Mouse (Mus musculus) forebrain, embryonic 12.5 days (tissue): ENCODE data around the gene Hist2h2aa1. TPM values are rescaled to one million over a fixed set of nuclear protein-coding genes. Genes with fewer than 3 reads are reported as not detected.
"Not testable (repeated sequence)": the region's sequence is repeated elsewhere in the genome, so short reads cannot be mapped to it uniquely, and the experiment has no call there.

Source experiments
- ATAC-seq: fragments of 200-750 bp; cut with Nextera tagmentation; 2 replicates; pipeline ENCODE4 v1.8.0; 2017; ENCODE audit warnings: moderate TSS enrichment; ENCODE audit not compliant: low FRiP score
- H3K27ac ChIP-seq: fragments of 300-500 bp; sonication (generic); 2 replicates; pipeline ENCODE4 v1.5.1; 2016; ENCODE audit warnings: mild to moderate bottlenecking
- H3K27me3 ChIP-seq: fragments of 300-500 bp; sonication (generic); 2 replicates; pipeline ENCODE4 v1.6.1; 2016; ENCODE audit warnings: mild to moderate bottlenecking
- H3K36me3 ChIP-seq: fragments of 300-500 bp; sonication (generic); replicated peaks from 2 replicates; pipeline ENCODE4 v1.6.1; 2016; ENCODE audit warnings: mild to moderate bottlenecking
- H3K4me1 ChIP-seq: fragments of 300-500 bp; sonication (generic); 2 replicates; pipeline ENCODE4 v1.6.1; 2016
- H3K4me2 ChIP-seq: fragments of 300-500 bp; sonication (generic); 2 replicates; pipeline ENCODE4 v1.6.1; 2016; ENCODE audit warnings: mild to moderate bottlenecking, moderate library complexity
- H3K4me3 ChIP-seq: fragments of 300-500 bp; sonication (generic); replicated peaks from 2 replicates; pipeline ENCODE4 v1.5.1; 2016; ENCODE audit warnings: mild to moderate bottlenecking
- H3K9ac ChIP-seq: fragments of 300-500 bp; sonication (generic); 2 replicates; pipeline ENCODE4 v1.6.1; 2016; ENCODE audit warnings: mild to moderate bottlenecking
- H3K9me3 ChIP-seq: fragments of 300-500 bp; sonication (generic); 2 replicates; pipeline ENCODE4 v1.6.1; 2016
- WGBS: fragments of 180-500 bp; shearing (Covaris S2); methylation state at CpG from one replicate; pipeline ENCODE4 v1.1.7; 2016; 5-methylcytosine and 5-hydroxymethylcytosine counted together
- microRNA-seq: library from miRNA; unstranded; fragments of <30 nt; microRNA quantifications from one replicate; pipeline ENCODE4, GENCODE M21; 2017
- polyA plus RNA-seq: library from polyadenylated mRNA; unstranded; fragments of >200 nt; fragmentation: Nextera tagmentation; extraction: Ambion mirVana; gene quantifications from 2 replicates; pipeline ENCODE4 v1.2.1, GENCODE M21; 2016

The Hist2h2aa1 gene
- polyA plus RNA-seq, 1 experiment from 2014 or later: 21.0 TPM

DNA sequence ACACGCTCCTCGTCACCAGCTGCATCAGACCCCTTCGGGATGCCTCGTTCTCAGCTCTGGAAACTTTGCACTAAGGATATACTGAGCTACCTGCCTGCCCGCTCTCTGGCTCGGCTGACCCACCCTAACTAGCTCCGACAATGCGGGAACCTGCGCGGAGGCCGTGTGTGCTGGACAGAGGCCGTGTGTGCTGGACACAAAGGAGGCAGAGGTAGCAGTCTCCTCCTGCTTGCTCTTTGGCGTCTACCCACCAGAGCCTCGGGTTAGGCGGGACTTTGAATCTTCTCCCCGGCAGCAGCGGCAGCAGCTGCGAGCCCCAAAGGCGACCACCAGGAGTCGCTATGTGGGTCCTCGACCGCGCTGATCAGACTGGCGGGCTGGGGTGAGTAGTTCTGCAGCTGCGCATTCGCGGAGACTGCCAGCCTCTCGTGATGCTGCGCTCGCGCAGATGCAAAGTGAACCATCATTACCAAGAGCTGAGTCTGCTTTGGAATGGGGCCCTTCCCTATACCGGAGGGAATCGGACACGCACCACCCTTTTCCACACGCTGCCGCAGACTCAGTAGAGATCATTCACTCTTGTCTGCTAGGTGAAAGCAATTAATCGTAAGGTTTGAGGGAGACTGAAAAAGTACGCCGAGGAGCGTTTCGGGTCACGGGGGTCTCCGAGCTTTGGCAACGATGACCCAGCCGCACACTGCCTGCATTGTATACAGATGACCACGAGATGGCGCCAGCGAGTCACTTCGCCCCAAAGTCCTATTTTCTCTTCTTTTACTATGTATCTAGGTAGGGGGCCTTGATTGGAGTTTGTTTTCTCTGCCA, 32.7 kb downstream of the Hist2h2aa1 start:
- H3K36me3 ChIP-seq: no peaks in the 10 kb centered on the region
- H3K9ac ChIP-seq: peak overlapping the region; percentile 66
- WGBS: under 1% methylated on average over 49 of the region's 49 CpGs
- peak overlapping the region; percentile 62 for H3K4me2 ChIP-seq
- peak overlapping the region; percentile 47 for H3K4me3 ChIP-seq
- H3K27me3 ChIP-seq: peaks cover 21% of the 10 kb centered on the region; the same call in 1 of the 2 replicates
- no peaks in the 10 kb centered on the region for H3K9me3 ChIP-seq
- ATAC-seq: peak; percentile 97
- peak overlapping the region; percentile 93 for H3K27ac ChIP-seq
- peaks cover 10% of the 10 kb centered on the region for H3K4me1 ChIP-seq

DNA sequence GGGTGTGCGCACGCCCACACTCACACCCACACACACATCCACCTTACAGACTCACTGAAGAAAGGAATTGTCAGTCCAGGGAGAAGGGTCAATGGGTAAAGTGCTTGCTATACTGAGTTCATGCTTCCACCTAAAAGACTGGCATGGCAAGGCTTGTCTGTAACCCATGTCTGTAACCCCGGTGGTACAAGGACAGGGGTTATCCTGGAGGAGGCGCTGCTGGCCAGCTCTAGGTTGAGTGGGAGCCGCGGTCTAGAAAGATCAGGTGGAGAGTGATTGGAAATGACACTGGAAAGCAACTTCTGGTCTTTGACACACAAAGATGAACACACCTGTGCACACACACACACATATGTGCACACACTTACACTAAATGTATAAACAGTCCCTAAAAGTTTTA, 35.4 kb downstream of the Hist2h2aa1 start:
- H3K4me1 ChIP-seq: peaks cover 15% of the 10 kb centered on the region
- H3K4me2 ChIP-seq: no peak overlapping the region
- no peak overlapping the region for H3K27ac ChIP-seq
- no peak for ATAC-seq
- no peak overlapping the region for H3K4me3 ChIP-seq
- WGBS: 51% methylated on average over 6 of the region's 6 CpGs
- H3K9ac ChIP-seq: no peak overlapping the region
- no peaks in the 10 kb centered on the region for H3K9me3 ChIP-seq
- peaks cover 39% of the 10 kb centered on the region for H3K27me3 ChIP-seq
- H3K36me3 ChIP-seq: no peaks in the 10 kb centered on the region

DNA sequence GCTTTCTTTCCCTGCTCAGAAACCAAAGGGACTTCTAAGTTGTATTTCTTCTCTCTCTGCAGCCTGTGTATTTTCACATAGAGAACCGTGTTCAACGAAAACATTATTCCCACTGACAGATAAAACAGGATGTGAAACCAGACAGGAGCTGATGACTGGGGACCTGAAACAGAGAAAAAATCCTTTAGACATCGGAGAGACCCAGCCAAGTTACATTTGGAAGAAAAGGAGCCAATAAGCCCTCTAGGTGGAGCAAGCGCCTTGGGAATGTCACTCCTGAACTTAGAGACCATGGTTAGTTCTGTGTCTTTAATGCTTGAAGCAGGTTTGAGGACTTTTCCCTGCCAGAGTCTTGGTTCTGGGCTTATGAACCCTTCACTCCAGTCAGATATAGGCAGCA, 39.2 kb downstream of the Hist2h2aa1 start:
- H3K27ac ChIP-seq: no peak overlapping the region
- no peak overlapping the region for H3K9ac ChIP-seq
- peaks cover 4% of the 10 kb centered on the region; the same call in 1 of the 2 replicates for H3K4me1 ChIP-seq
- no peak overlapping the region for H3K4me2 ChIP-seq
- no peak for ATAC-seq
- H3K27me3 ChIP-seq: peaks cover 41% of the 10 kb centered on the region
- WGBS: 37% methylated on average over 4 of the region's 4 CpGs
- no peak overlapping the region for H3K4me3 ChIP-seq
- no peaks in the 10 kb centered on the region for H3K36me3 ChIP-seq
- no peaks in the 10 kb centered on the region for H3K9me3 ChIP-seq

DNA sequence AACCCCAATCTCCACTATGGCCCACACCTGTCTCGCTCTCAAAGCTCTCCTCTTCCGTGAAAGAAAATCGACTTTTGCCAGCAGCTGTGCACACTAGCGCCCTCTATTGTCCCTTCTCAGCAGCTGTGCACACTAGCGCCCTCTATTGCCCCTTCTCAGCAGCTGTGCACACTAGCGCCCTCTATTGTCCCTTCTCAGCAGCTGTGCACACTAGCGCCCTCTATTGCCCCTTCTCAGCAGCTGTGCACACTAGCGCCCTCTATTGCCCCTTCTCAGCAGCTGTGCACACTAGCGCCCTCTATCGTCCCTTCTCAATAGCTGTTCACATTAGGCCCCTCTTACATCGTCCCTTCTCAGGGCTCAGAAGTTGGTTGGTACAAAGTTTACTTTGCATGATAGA, 42.0 kb downstream of the Hist2h2aa1 start:
- not testable (repeated sequence) for H3K9me3 ChIP-seq, H3K4me3 ChIP-seq, H3K36me3 ChIP-seq, H3K27ac ChIP-seq, ATAC-seq, H3K4me1 ChIP-seq, H3K9ac ChIP-seq, H3K4me2 ChIP-seq
- peaks cover 26% of the 10 kb centered on the region for H3K27me3 ChIP-seq
- WGBS: 89% methylated on average over 11 of the region's 11 CpGs

DNA sequence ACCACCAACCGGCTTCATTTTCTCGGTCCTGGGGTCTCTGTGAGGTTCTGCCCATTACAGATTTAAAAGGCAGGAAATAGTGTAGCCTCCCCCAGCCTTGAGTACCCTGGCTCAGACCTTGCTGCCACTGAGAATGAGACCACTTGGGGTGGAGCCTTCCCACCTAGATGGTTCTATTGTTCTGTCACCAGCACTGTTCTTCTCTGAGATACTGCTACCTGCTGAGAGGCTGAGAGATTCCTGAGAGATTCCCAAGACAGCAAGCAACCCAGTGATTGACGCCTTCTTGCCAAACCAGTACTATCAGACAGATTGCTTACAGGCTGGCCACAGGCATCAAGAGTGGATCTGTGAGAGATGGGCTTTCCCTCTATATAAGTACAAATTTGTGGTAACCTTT, 43.9 kb downstream of the Hist2h2aa1 start:
- WGBS: 77% methylated on average over 3 of the region's 3 CpGs

DNA sequence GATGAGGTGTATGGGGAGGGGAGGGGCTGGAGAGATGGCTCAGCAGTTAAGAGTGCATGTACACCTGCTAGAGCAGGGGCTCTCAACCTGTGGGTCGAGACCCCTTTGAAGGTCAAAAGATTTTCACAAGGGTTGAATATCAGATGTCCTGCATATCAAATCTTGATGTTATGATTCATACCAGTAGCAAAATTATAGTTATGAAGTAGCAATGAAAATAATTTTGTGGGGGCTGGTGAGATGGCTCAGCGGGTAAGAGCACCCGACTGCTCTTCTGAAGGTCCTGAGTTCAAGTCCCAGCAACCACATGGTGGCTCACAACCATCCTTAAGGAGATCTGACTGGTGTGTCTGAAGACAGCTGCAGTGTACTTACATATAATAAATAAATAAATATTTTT, 45.4 kb downstream of the Hist2h2aa1 start:
- not testable (repeated sequence) for ATAC-seq, H3K36me3 ChIP-seq, H3K27ac ChIP-seq, H3K4me1 ChIP-seq, H3K4me3 ChIP-seq, H3K4me2 ChIP-seq, H3K9me3 ChIP-seq, H3K9ac ChIP-seq, H3K27me3 ChIP-seq
- WGBS: 95% methylated on average over 3 of the region's 3 CpGs

More for the DNA sequence above, 43.9 kb downstream of the Hist2h2aa1 start:
- H3K9me3 ChIP-seq: no peaks in the 10 kb centered on the region
- H3K36me3 ChIP-seq: no peaks in the 10 kb centered on the region
- H3K9ac ChIP-seq: no peak overlapping the region
- no peak overlapping the region for H3K27ac ChIP-seq
- H3K4me2 ChIP-seq: no peak overlapping the region
- no peak overlapping the region for H3K4me3 ChIP-seq
- no peak for ATAC-seq
- peaks cover 8% of the 10 kb centered on the region; the same call in 1 of the 2 replicates for H3K27me3 ChIP-seq
- H3K4me1 ChIP-seq: no peaks in the 10 kb centered on the region

DNA sequence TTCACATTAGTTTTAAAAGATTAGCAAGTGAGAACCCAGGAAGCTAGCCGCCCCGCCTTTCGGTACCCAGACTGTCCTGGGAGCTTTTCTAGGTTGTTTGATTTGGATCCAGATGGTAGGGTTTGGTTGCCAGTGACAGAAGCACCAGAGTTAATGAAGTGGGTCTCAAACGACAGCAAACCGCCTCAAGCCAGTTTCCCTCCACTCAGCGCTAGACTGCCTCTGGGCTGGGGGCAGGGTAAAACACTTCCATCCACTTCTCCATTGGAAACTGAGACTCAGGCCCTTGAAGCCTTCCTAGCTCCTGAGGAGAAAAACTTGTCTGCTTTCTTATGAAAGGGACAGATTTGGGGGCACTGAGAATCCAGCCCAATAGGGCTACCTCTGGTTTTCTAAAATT, 47.3 kb downstream of the Hist2h2aa1 start:
- no peaks in the 10 kb centered on the region for H3K36me3 ChIP-seq
- H3K4me3 ChIP-seq: no peak overlapping the region
- no peak for ATAC-seq
- WGBS: 64% methylated on average over 6 of the region's 6 CpGs
- no peak overlapping the region for H3K27ac ChIP-seq
- H3K4me2 ChIP-seq: no peak overlapping the region
- H3K9ac ChIP-seq: no peak overlapping the region
- no peaks in the 10 kb centered on the region for H3K4me1 ChIP-seq
- H3K27me3 ChIP-seq: 0 out of 2 replicates have a peak, but pooled peaks cover 2% of the 10 kb centered on the region
- H3K9me3 ChIP-seq: no peaks in the 10 kb centered on the region

DNA sequence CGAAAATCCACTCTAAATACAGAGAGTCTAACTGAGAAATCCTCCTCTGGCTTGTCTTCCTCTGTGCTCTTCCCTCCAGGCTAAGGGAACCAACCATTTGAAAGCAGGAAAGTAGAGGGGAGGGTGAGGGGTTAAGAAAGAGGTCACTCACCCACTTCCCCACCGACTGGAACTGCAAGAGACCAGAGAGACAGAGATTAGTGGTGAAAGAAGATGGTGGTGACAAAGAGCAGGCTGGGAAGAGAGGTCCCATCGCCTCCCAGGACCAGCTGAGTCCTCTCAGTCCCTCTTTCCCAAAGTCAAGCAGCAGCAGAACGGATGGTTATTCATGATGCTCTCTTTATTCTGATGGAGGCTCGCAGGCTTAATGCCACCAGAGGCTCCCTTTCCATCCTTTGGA, 48.1 kb downstream of the Hist2h2aa1 start:
- no peak overlapping the region for H3K4me3 ChIP-seq
- H3K36me3 ChIP-seq: no peaks in the 10 kb centered on the region
- H3K4me2 ChIP-seq: no peak overlapping the region
- ATAC-seq: no peak
- no peaks in the 10 kb centered on the region for H3K9me3 ChIP-seq
- no peaks in the 10 kb centered on the region for H3K27me3 ChIP-seq
- no peaks in the 10 kb centered on the region for H3K4me1 ChIP-seq
- H3K27ac ChIP-seq: no peak overlapping the region
- 58% methylated on average over 5 of the region's 5 CpGs for WGBS
- H3K9ac ChIP-seq: no peak overlapping the region

DNA sequence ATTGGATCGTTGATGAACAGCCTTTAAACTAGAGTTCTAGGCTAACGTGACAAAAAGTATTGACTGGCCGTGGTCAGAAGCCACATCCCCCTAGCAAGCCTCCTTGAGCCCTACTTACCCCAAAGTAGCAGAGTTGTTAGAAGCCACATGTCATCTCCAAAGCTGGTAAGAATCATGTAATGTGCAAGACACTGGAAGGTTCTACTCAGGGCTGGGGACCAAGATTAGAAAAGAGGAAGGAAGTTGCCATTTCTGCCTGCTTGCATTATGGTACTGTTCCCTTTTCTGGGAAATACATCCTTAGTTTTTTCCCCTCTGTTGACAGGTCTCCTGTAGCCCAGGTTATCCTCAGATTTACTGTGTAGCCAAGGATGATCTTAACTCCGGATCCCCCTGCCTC, 48.5 kb downstream of the Hist2h2aa1 start, which contains the start of gene Fcgr1:
Gene Fcgr1, minus strand, starts transcription at position 183 of the 400 bp plus-strand sequence.
- H3K36me3 ChIP-seq: no peaks in the 10 kb centered on the region
- H3K4me2 ChIP-seq: no peak within 1 kb of the TSS
- WGBS: 78% methylated on average over 4 of the region's 4 CpGs
- H3K4me1 ChIP-seq: no peaks in the 10 kb centered on the region
- no peak within 1 kb of the TSS for H3K4me3 ChIP-seq
- H3K9ac ChIP-seq: no peak within 1 kb of the TSS
- ATAC-seq: no peak
- no peak within 1 kb of the TSS for H3K27ac ChIP-seq
- H3K9me3 ChIP-seq: no peaks in the 10 kb centered on the region
- no peaks in the 10 kb centered on the region for H3K27me3 ChIP-seq

Small RNAs within 50 kb of the gene (microRNA-seq; reads per million reads assigned to microRNA genes)
- gene Gm44492 (not detected), gene Gm47311 (not detected), gene Gm47313 (not detected)

Other genes starting within 250 kb of the Hist2h2aa1 start
- 91.3 and 95.1 TPM in 2 replicates for gene Plekho1, start 249.5 kb upstream of the Hist2h2aa1 start, polyA plus RNA-seq
- 39.2 and 47.0 TPM in 2 replicates for gene Vps45, start 187.0 kb upstream of the Hist2h2aa1 start, polyA plus RNA-seq
- gene Otud7b, start 141.0 kb upstream of the Hist2h2aa1 start, polyA plus RNA-seq: 14.0 and 15.5 TPM in 2 replicates
- gene Mtmr11, start 83.5 kb upstream of the Hist2h2aa1 start, polyA plus RNA-seq: 13.4 and 17.8 TPM in 2 replicates
- gene Sf3b4, start 73.2 kb upstream of the Hist2h2aa1 start, polyA plus RNA-seq: 185 and 201 TPM in 2 replicates
- gene Sv2a, start 64.3 kb upstream of the Hist2h2aa1 start, polyA plus RNA-seq: 22.9 and 24.3 TPM in 2 replicates
- 72.2 and 77.9 TPM in 2 replicates for gene Bola1, start 25.8 kb upstream of the Hist2h2aa1 start, polyA plus RNA-seq
- 1.1 and 1.7 TPM in 2 replicates for gene Hist2h2ab, start 25.6 kb upstream of the Hist2h2aa1 start, polyA plus RNA-seq
- 13.8 and 14.0 TPM in 2 replicates for gene Hist2h2ac, start 24.6 kb upstream of the Hist2h2aa1 start, polyA plus RNA-seq
- gene Hist2h2be, start 24.4 kb upstream of the Hist2h2aa1 start, polyA plus RNA-seq: 14.9 and 15.4 TPM in 2 replicates
- 11.6 and 17.3 TPM in 2 replicates for gene Hist2h3c2, start 6.4 kb upstream of the Hist2h2aa1 start, polyA plus RNA-seq
- gene Hist2h2aa2, start 5.2 kb upstream of the Hist2h2aa1 start, polyA plus RNA-seq: 79.4 and 86.1 TPM in 2 replicates
- not detected in 2 replicates for gene Hist2h3c1, start 1.2 kb downstream of the Hist2h2aa1 start, polyA plus RNA-seq
- gene Hist2h4, start 17.8 kb downstream of the Hist2h2aa1 start, polyA plus RNA-seq: 16.1 and 19.5 TPM in 2 replicates
- 94.8 and 111 TPM in 2 replicates for gene Hist2h3b, start 23.2 kb downstream of the Hist2h2aa1 start, polyA plus RNA-seq
- gene Hist2h2bb, start 24.3 kb downstream of the Hist2h2aa1 start, polyA plus RNA-seq: 22.9 and 28.6 TPM in 2 replicates
- 0.54 and 0.56 TPM in 2 replicates for gene Fcgr1, start 48.5 kb downstream of the Hist2h2aa1 start, polyA plus RNA-seq
- gene BC107364, start 206.8 kb downstream of the Hist2h2aa1 start, polyA plus RNA-seq: not detected in 2 replicates